Mouse (Mus musculus) fibroblast of lung, adult 2 months (primary cell): ENCODE measurements around the gene Thumpd3.

Experiments used
- DNase-seq: peaks from one replicate; pipeline ENCODE4 v3.0.0-alpha.2; 2011; ENCODE audit warnings: low read depth

Thumpd3 gene

GRCm38 (mm10) chr6:113079492-113079891 lies 33.5 kb downstream of the Thumpd3 start:
- no peak for DNase-seq

- no peak for DNase-seq
Measured at GRCm38 (mm10) chr6:113082229-113082628, 36.2 kb downstream of the Thumpd3 start.

GRCm38 (mm10) chr6:113084590-113084989 lies 38.6 kb downstream of the Thumpd3 start:
- DNase-seq = no peak

GRCm38 (mm10) chr6:113093206-113093605 lies 47.2 kb downstream of the Thumpd3 start:
- no peak for DNase-seq

- DNase-seq = no peak
Measured at GRCm38 (mm10) chr6:113095547-113095946, 49.5 kb downstream of the Thumpd3 start.

GRCm38 (mm10) chr6:113097662-113098061 lies 51.6 kb downstream of the Thumpd3 start:
- DNase-seq = no peak

GRCm38 (mm10) chr6:113099640-113100289 lies 53.7 kb downstream of the Thumpd3 start:
- peak; percentile 94 for DNase-seq

GRCm38 (mm10) chr6:113102541-113102940 lies 56.5 kb downstream of the Thumpd3 start:
- no peak for DNase-seq

- DNase-seq = no peak
Measured at GRCm38 (mm10) chr6:113103765-113104164, 57.7 kb downstream of the Thumpd3 start.

GRCm38 (mm10) chr6:113109378-113109777 lies 63.4 kb downstream of the Thumpd3 start:
- no peak for DNase-seq

- DNase-seq = no peak
Measured at GRCm38 (mm10) chr6:113109956-113110355, 63.9 kb downstream of the Thumpd3 start.
